Mouse (Mus musculus): ENCODE measurements at regions not wholly inside any gene's neighbourhood (a gene's known extent, or its start where the extent isn't known, plus 50 kb on each side); places are given as distances from the start of the nearest gene placed in this dataset.

GRCm38 (mm10) chr8:6627009-6627557, 1521.9 kb upstream of the Slc10a2 start:
- TF ChIP-seq CTCF (IDR thresholded peaks at IDR 0.05; ENCODE audit: borderline replicate concordance, insufficient read depth, low read depth, low read length) (no peak), POLR2A (IDR thresholded peaks at IDR 0.05; ENCODE audit: borderline replicate concordance, insufficient read depth, low read length) (no peak)
- H3K4me3 ChIP-seq (replicated peaks; ENCODE audit: insufficient read depth, low read depth, low read length) = no peak overlapping the region
- H3K27me3 ChIP-seq (ENCODE audit: control insufficient read depth, insufficient read depth, low read length) = no peaks in the 10 kb centered on the region
- H3K4me1 ChIP-seq (ENCODE audit: control insufficient read depth, insufficient read depth, low read length) = no peaks in the 10 kb centered on the region
- 80% methylated on average over 8 of the region's 8 CpGs for WGBS
- DNase-seq = no peak
- H3K27ac ChIP-seq (ENCODE audit: insufficient read depth, low read length) = no peak overlapping the region

- DNase-seq = no peak
- 25% methylated on average over 2 of the region's 2 CpGs for WGBS
- no peaks in the 10 kb centered on the region for H3K4me1 ChIP-seq (ENCODE audit: control insufficient read depth, insufficient read depth, low read length)
- no peak overlapping the region for H3K4me3 ChIP-seq (replicated peaks; ENCODE audit: insufficient read depth, low read depth, low read length)
- no peaks in the 10 kb centered on the region for H3K27me3 ChIP-seq (ENCODE audit: control insufficient read depth, insufficient read depth, low read length)
- no peak overlapping the region for H3K27ac ChIP-seq (ENCODE audit: insufficient read depth, low read length)
- TF ChIP-seq POLR2A (IDR thresholded peaks at IDR 0.05; ENCODE audit: borderline replicate concordance, insufficient read depth, low read length) = no peak
- TF ChIP-seq CTCF (IDR thresholded peaks at IDR 0.05; ENCODE audit: borderline replicate concordance, insufficient read depth, low read depth, low read length) = no peak
These were observed 1503.7 kb upstream of the Slc10a2 start for GRCm38 (mm10) chr8:6608891-6609290.

- DNase-seq = no peak
- no peak overlapping the region for H3K27ac ChIP-seq (ENCODE audit: insufficient read depth, low read length)
- H3K4me3 ChIP-seq (replicated peaks; ENCODE audit: insufficient read depth, low read depth, low read length) = no peak overlapping the region
- no peak for TF ChIP-seq POLR2A (IDR thresholded peaks at IDR 0.05; ENCODE audit: borderline replicate concordance, insufficient read depth, low read length)
- no peak for TF ChIP-seq CTCF (IDR thresholded peaks at IDR 0.05; ENCODE audit: borderline replicate concordance, insufficient read depth, low read depth, low read length)
- H3K4me1 ChIP-seq (ENCODE audit: control insufficient read depth, insufficient read depth, low read length) = no peaks in the 10 kb centered on the region
- WGBS = 32% methylated on average over 9 of the region's 9 CpGs
- no peaks in the 10 kb centered on the region for H3K27me3 ChIP-seq (ENCODE audit: control insufficient read depth, insufficient read depth, low read length)
These were observed 1501.8 kb upstream of the Slc10a2 start for GRCm38 (mm10) chr8:6606854-6607535.

- TF ChIP-seq POLR2A (IDR thresholded peaks at IDR 0.05; ENCODE audit: borderline replicate concordance, insufficient read depth, low read length) = no peak
- no peak for TF ChIP-seq CTCF (IDR thresholded peaks at IDR 0.05; ENCODE audit: borderline replicate concordance, insufficient read depth, low read depth, low read length)
- peak in 1 of 2 experiments; percentile 20 for DNase-seq
- Histone ChIP-seq H3K4me3 (replicated peaks; ENCODE audit: insufficient read depth, low read depth, low read length) (no peak overlapping the region), H3K4me1 (ENCODE audit: control insufficient read depth, insufficient read depth, low read length) (no peaks in the 10 kb centered on the region), H3K27me3 (ENCODE audit: control insufficient read depth, insufficient read depth, low read length) (no peaks in the 10 kb centered on the region), H3K27ac (ENCODE audit: insufficient read depth, low read length) (no peak overlapping the region)
- 12% methylated on average over 5 of the region's 5 CpGs for WGBS
These were observed 1499.2 kb upstream of the Slc10a2 start for GRCm38 (mm10) chr8:6604232-6604804.

- Histone ChIP-seq H3K27me3 (ENCODE audit: control insufficient read depth, insufficient read depth, low read length) (no peaks in the 10 kb centered on the region), H3K27ac (ENCODE audit: insufficient read depth, low read length) (no peak overlapping the region), H3K4me3 (replicated peaks; ENCODE audit: insufficient read depth, low read depth, low read length) (no peak overlapping the region), H3K4me1 (ENCODE audit: control insufficient read depth, insufficient read depth, low read length) (no peaks in the 10 kb centered on the region)
- TF ChIP-seq CTCF (IDR thresholded peaks at IDR 0.05; ENCODE audit: borderline replicate concordance, insufficient read depth, low read depth, low read length) = no peak
- TF ChIP-seq POLR2A (IDR thresholded peaks at IDR 0.05; ENCODE audit: borderline replicate concordance, insufficient read depth, low read length) = no peak
- no peak for DNase-seq
These were observed 1485.0 kb upstream of the Slc10a2 start for GRCm38 (mm10) chr8:6590146-6590545.

GRCm38 (mm10) chr8:6583337-6584096, 1478.4 kb upstream of the Slc10a2 start:
- TF ChIP-seq CTCF (IDR thresholded peaks at IDR 0.05; ENCODE audit: borderline replicate concordance, insufficient read depth, low read depth, low read length) = no peak
- TF ChIP-seq POLR2A (IDR thresholded peaks at IDR 0.05; ENCODE audit: borderline replicate concordance, insufficient read depth, low read length) = no peak
- no peak for DNase-seq
- H3K4me1 ChIP-seq (ENCODE audit: control insufficient read depth, insufficient read depth, low read length) = no peaks in the 10 kb centered on the region
- no peak overlapping the region for H3K4me3 ChIP-seq (replicated peaks; ENCODE audit: insufficient read depth, low read depth, low read length)
- no peak overlapping the region for H3K27ac ChIP-seq (ENCODE audit: insufficient read depth, low read length)
- no peaks in the 10 kb centered on the region for H3K27me3 ChIP-seq (ENCODE audit: control insufficient read depth, insufficient read depth, low read length)
- 95% methylated on average over 6 of the region's 6 CpGs for WGBS

GRCm38 (mm10) chr8:6582732-6583131, 1477.6 kb upstream of the Slc10a2 start:
- no peak for DNase-seq
- Histone ChIP-seq H3K27ac (ENCODE audit: insufficient read depth, low read length) (no peak overlapping the region), H3K4me1 (ENCODE audit: control insufficient read depth, insufficient read depth, low read length) (no peaks in the 10 kb centered on the region), H3K4me3 (replicated peaks; ENCODE audit: insufficient read depth, low read depth, low read length) (no peak overlapping the region), H3K27me3 (ENCODE audit: control insufficient read depth, insufficient read depth, low read length) (no peaks in the 10 kb centered on the region)
- no peak for TF ChIP-seq CTCF (IDR thresholded peaks at IDR 0.05; ENCODE audit: borderline replicate concordance, insufficient read depth, low read depth, low read length)
- TF ChIP-seq POLR2A (IDR thresholded peaks at IDR 0.05; ENCODE audit: borderline replicate concordance, insufficient read depth, low read length) = no peak
- WGBS = 93% methylated on average over 3 of the region's 3 CpGs
